Mouse (Mus musculus): ENCODE results near the gene Slc12a8. TPM values are rescaled to one million over a fixed set of nuclear protein-coding genes. Genes with fewer than 3 reads are reported as not detected.
"Not testable (repeated sequence)": the region's sequence is repeated elsewhere in the genome, so short reads cannot be mapped to it uniquely, and the experiment has no call there.

The Slc12a8 gene
- polyA plus RNA-seq (2015; fragmentation: Nextera tagmentation; extraction: Ambion mirVana), result 6.2 and 7.2 TPM in 2 replicates

- WGBS, result 9% methylated on average over 27 of the region's 27 CpGs
- H3K9ac ChIP-seq, result 0 out of 2 replicates have a peak within 1 kb of the TSS, but pooled peaks have one; percentile 39
- ATAC-seq, result peak; percentile 66
Measured at GRCm38 (mm10) chr16:33516807-33517565, at the start of gene Slc12a8. Slc12a8 (plus strand) TSS chr16:33517328.

DNA sequence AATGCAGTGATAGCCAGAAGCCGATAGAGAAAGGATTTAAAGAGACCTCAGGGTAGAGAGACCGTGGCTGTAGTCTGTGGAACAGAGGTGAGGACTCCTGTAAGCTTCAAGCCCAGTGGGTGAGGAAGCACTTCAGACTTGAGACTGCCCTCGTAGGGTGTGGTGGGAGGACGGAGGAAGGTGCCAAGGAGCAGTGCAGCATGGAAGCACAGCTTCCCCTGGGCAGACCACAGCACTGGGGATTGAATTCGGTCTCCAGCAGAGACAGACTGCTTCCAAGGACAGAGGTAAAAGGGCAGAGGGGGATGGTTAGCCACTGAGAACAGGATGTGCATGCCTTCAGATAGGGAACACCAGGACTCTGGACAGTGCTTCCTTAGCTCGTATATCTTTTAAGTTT, 49.7 kb upstream of the Slc12a8 start:
- H3K4me3 ChIP-seq (replicated peaks), result no peak overlapping the region
- no peaks in the 10 kb centered on the region for H3K4me1 ChIP-seq (replicated peaks)
- WGBS, result 72% methylated on average over 6 of the region's 6 CpGs
- H3K27me3 ChIP-seq (replicated peaks), result no peaks in the 10 kb centered on the region
- H3K27ac ChIP-seq, result no peak overlapping the region
- no peak for ATAC-seq
- no peak overlapping the region for H3K4me2 ChIP-seq (replicated peaks)
- H3K9me3 ChIP-seq, result no peaks in the 10 kb centered on the region
- H3K9ac ChIP-seq, result no peak overlapping the region
- peaks cover 4% of the 10 kb centered on the region; the same call in 1 of the 2 replicates for H3K36me3 ChIP-seq

More at GRCm38 (mm10) chr16:33516807-33517565, at the start of gene Slc12a8:
- Histone ChIP-seq H3K36me3 (no peaks in the 10 kb centered on the region), H3K9me3 (no peaks in the 10 kb centered on the region), H3K4me3 (replicated peaks) (peak within 1 kb of the TSS; percentile 26), H3K4me2 (replicated peaks) (peak within 1 kb of the TSS; percentile 77), H3K4me1 (replicated peaks) (peaks cover 11% of the 10 kb centered on the region), H3K27me3 (replicated peaks) (no peaks in the 10 kb centered on the region), H3K27ac (no peak within 1 kb of the TSS)

- Histone ChIP-seq H3K4me1 (replicated peaks) (no peaks in the 10 kb centered on the region), H3K27ac (no peak overlapping the region), H3K36me3 (peaks cover 8% of the 10 kb centered on the region; the same call in 1 of the 2 replicates), H3K9ac (no peak overlapping the region), H3K27me3 (replicated peaks) (no peaks in the 10 kb centered on the region), H3K9me3 (no peaks in the 10 kb centered on the region), H3K4me2 (replicated peaks) (no peak overlapping the region), H3K4me3 (replicated peaks) (no peak overlapping the region)
- no peak for ATAC-seq
Measured at GRCm38 (mm10) chr16:33469973-33470372, 47.2 kb upstream of the Slc12a8 start.

GRCm38 (mm10) chr16:33474381-33474780, 42.7 kb upstream of the Slc12a8 start:
- WGBS, result 91% methylated on average over 6 of the region's 6 CpGs
- Histone ChIP-seq H3K27ac (no peak overlapping the region), H3K36me3 (peaks cover 12% of the 10 kb centered on the region), H3K4me2 (replicated peaks) (no peak overlapping the region), H3K4me3 (replicated peaks) (no peak overlapping the region), H3K9me3 (no peaks in the 10 kb centered on the region), H3K9ac (no peak overlapping the region), H3K4me1 (replicated peaks) (no peaks in the 10 kb centered on the region), H3K27me3 (replicated peaks) (no peaks in the 10 kb centered on the region)
- no peak for ATAC-seq

DNA sequence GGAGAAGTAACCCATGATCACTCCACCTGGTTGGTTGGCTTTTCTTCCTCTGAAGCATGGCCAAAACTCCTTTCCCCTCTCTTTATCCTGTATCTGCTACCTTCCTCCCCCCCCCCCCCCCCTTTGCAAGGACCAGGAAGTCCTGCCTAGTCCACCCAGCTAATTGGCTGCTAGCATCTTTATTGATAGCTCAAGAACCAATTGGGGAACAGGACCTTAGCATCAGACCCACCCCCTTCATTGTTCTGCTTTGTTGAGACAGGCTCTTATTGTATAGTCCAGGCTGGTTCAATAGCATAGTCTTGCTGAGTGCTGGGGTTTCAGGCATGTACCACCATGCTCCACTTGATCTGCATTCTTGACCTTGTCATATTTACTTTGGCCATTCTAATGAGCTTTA, 37.2 kb upstream of the Slc12a8 start:
- no peak for ATAC-seq

GRCm38 (mm10) chr16:33481148-33481547, 36.0 kb upstream of the Slc12a8 start:
- no peak for ATAC-seq
- H3K27me3 ChIP-seq (replicated peaks), result no peaks in the 10 kb centered on the region
- H3K4me3 ChIP-seq (replicated peaks), result no peak overlapping the region
- no peaks in the 10 kb centered on the region for H3K9me3 ChIP-seq
- H3K27ac ChIP-seq, result no peak overlapping the region
- 93% methylated on average over 2 of the region's 2 CpGs for WGBS
- H3K4me1 ChIP-seq (replicated peaks), result no peaks in the 10 kb centered on the region
- H3K36me3 ChIP-seq, result peaks cover 9% of the 10 kb centered on the region; the same call in 1 of the 2 replicates
- no peak overlapping the region for H3K9ac ChIP-seq
- H3K4me2 ChIP-seq (replicated peaks), result no peak overlapping the region

More for the DNA sequence above, 37.2 kb upstream of the Slc12a8 start:
- H3K36me3 ChIP-seq, result peaks cover 16% of the 10 kb centered on the region
- H3K27me3 ChIP-seq (replicated peaks), result no peaks in the 10 kb centered on the region
- no peak overlapping the region for H3K9ac ChIP-seq
- H3K9me3 ChIP-seq, result no peaks in the 10 kb centered on the region
- no peaks in the 10 kb centered on the region for H3K4me1 ChIP-seq (replicated peaks)
- H3K4me2 ChIP-seq (replicated peaks), result no peak overlapping the region
- H3K27ac ChIP-seq, result no peak overlapping the region
- no peak overlapping the region for H3K4me3 ChIP-seq (replicated peaks)

DNA sequence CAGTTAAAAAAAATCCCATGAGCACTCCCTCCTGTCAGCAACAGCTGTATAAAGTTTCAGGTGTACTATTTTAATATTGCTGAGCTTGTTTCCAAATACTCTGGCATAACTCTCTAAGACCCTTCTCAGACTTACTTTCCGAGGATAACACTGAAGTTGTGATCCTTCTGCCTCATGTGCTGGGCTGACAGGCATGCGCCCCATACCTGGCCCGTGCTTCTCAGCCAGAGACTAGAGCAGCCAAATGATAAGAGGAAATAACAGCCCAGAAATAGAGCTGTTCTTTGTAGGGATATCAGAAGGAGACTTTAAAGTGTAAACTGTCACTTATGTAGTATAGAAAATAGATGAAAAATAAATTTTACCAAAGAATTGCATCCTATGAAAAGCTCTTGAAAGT, 34.8 kb upstream of the Slc12a8 start:
- WGBS, result 93% methylated on average over 3 of the region's 3 CpGs
- 0 out of 2 replicates have a peak, but pooled peaks cover 9% of the 10 kb centered on the region for H3K36me3 ChIP-seq
- no peaks in the 10 kb centered on the region for H3K9me3 ChIP-seq
- no peak overlapping the region for H3K27ac ChIP-seq
- H3K4me3 ChIP-seq (replicated peaks), result no peak overlapping the region
- no peak overlapping the region for H3K9ac ChIP-seq
- H3K4me2 ChIP-seq (replicated peaks), result no peak overlapping the region
- no peaks in the 10 kb centered on the region for H3K27me3 ChIP-seq (replicated peaks)
- ATAC-seq, result no peak
- H3K4me1 ChIP-seq (replicated peaks), result no peaks in the 10 kb centered on the region

DNA sequence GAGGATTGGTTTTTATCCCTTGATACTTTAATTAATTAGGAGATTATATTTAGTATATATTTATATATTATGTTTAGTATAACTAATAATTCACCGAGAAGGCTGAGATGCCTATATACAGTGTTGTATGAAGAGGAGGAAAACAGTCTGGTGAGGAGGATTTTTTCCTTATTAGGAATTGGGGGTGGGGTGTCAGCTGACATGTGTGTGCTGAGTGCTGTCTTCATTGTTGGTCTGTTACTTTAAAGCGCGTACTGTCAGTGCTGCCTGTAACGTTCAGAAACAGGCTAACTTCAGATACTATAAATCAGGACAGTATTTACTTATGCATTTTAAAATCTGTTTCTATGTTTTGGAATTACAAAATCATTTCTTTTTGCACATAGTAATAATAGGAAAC, 29.4 kb upstream of the Slc12a8 start:
- Histone ChIP-seq H3K9me3 (no peaks in the 10 kb centered on the region), H3K36me3 (0 out of 2 replicates have a peak, but pooled peaks cover 9% of the 10 kb centered on the region), H3K9ac (no peak overlapping the region), H3K27ac (no peak overlapping the region), H3K4me2 (replicated peaks) (no peak overlapping the region), H3K4me1 (replicated peaks) (no peaks in the 10 kb centered on the region), H3K4me3 (replicated peaks) (no peak overlapping the region), H3K27me3 (replicated peaks) (no peaks in the 10 kb centered on the region)
- ATAC-seq, result no peak
- 74% methylated on average over 4 of the region's 4 CpGs for WGBS

GRCm38 (mm10) chr16:33494374-33494773, 22.8 kb upstream of the Slc12a8 start:
- no peaks in the 10 kb centered on the region for H3K4me1 ChIP-seq (replicated peaks)
- no peak overlapping the region for H3K27ac ChIP-seq
- no peak for ATAC-seq
- WGBS, result 93% methylated on average over 4 of the region's 4 CpGs
- H3K4me3 ChIP-seq (replicated peaks), result no peak overlapping the region
- H3K36me3 ChIP-seq, result peaks cover 9% of the 10 kb centered on the region
- H3K4me2 ChIP-seq (replicated peaks), result no peak overlapping the region
- no peaks in the 10 kb centered on the region for H3K9me3 ChIP-seq
- H3K9ac ChIP-seq, result no peak overlapping the region
- H3K27me3 ChIP-seq (replicated peaks), result no peaks in the 10 kb centered on the region

DNA sequence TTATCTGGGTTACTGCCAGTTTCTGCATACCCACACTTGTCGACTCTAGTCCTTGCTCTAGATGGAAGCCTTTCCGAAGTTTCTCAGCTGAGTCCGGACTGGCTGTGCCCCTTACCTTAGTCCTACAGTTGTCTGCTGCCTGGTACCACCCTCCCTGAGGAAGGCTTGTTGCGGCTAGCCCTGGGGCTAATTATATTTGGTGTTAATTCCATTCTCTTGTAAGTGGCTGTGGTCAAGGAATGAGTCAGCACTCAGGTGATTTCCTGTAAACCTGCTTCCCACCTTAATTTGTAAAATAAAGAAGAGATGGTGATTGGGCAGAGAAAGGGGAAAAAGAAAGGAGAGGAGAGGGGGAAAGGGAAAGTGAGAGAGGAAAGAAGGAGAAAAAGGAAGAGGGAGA, 9.0 kb upstream of the Slc12a8 start:
- Histone ChIP-seq H3K27me3 (replicated peaks) (no peaks in the 10 kb centered on the region), H3K27ac (no peak overlapping the region), H3K9ac (no peak overlapping the region), H3K36me3 (no peaks in the 10 kb centered on the region), H3K9me3 (no peaks in the 10 kb centered on the region), H3K4me2 (replicated peaks) (no peak overlapping the region), H3K4me1 (replicated peaks) (no peaks in the 10 kb centered on the region), H3K4me3 (replicated peaks) (no peak overlapping the region)
- ATAC-seq, result no peak
- 90% methylated on average over 4 of the region's 4 CpGs for WGBS

DNA sequence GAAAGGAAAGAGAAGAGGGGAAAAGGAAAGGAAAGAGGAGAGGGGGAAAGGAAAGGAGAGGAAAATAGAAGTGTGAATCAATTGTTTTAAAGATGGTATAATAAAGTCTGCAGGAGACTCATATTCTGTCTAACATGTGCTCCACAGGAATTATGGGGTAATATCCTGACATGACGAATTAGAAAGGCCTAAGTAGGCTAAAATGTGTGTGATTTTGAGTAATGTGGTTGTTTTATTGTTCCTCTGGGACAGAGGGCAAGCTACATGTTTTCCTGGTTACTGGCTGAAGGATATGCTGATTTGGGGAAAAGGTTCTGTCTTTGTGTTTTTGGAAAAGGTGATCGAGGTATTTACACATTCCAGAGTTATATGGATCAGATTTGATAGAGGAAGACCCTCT, 7.9 kb upstream of the Slc12a8 start:
- H3K4me2 ChIP-seq (replicated peaks); H3K27ac ChIP-seq; H3K9me3 ChIP-seq; H3K4me1 ChIP-seq (replicated peaks); H3K4me3 ChIP-seq (replicated peaks); H3K36me3 ChIP-seq; ATAC-seq; H3K27me3 ChIP-seq (replicated peaks); H3K9ac ChIP-seq: not testable (repeated sequence)
- whole genome bisulfite sequencing, result 86% methylated on average over 2 of the region's 2 CpGs

- not testable (repeated sequence) for H3K36me3 ChIP-seq; H3K4me2 ChIP-seq (replicated peaks); H3K9ac ChIP-seq; H3K27ac ChIP-seq; H3K4me3 ChIP-seq (replicated peaks); H3K4me1 ChIP-seq (replicated peaks); H3K27me3 ChIP-seq (replicated peaks); H3K9me3 ChIP-seq; ATAC-seq
- 98% methylated on average over 4 of the region's 4 CpGs for WGBS
Measured at GRCm38 (mm10) chr16:33510856-33511255, 6.3 kb upstream of the Slc12a8 start.

- Histone ChIP-seq H3K27ac (no peak overlapping the region), H3K9me3 (no peaks in the 10 kb centered on the region), H3K4me3 (replicated peaks) (no peak overlapping the region), H3K9ac (no peak overlapping the region), H3K27me3 (replicated peaks) (no peaks in the 10 kb centered on the region), H3K4me1 (replicated peaks) (peaks cover 9% of the 10 kb centered on the region), H3K36me3 (no peaks in the 10 kb centered on the region), H3K4me2 (replicated peaks) (no peak overlapping the region)
- 41% methylated on average over 6 of the region's 6 CpGs for WGBS
- peak; percentile 83 for ATAC-seq
Measured at GRCm38 (mm10) chr16:33512555-33512954, 4.6 kb upstream of the Slc12a8 start.

Data from intestine, embryonic 15.5 days (tissue).